Mouse (Mus musculus): ENCODE data around the gene Coro7.

DNA sequence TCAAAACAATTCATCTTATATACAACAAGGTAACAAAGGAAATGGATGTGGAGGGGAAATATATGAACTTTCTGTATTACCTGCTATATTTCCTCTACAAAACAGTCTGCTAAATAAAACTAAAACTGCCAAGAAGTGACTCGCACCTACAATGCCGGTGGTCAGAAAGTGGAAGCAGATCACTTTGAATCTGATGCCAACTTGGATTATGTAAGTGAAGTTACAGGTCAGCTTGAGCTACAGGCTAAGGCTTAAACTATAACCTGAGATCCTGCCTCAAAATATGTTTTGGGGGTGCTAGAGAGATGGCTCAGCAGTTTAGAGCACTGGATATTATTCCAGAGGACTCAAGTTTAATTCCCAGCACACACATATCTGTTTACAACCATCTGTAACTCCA, 13.9 kb downstream of the Coro7 start:
- TF ChIP-seq HCFC1 (IDR thresholded peaks at IDR 0.05; ENCODE audit: borderline replicate concordance, insufficient read depth, low read length) (no peak), ZC3H11A (IDR thresholded peaks at IDR 0.05; ENCODE audit: borderline replicate concordance, low read depth, low read length) (no peak), MAFK (IDR thresholded peaks at IDR 0.05; ENCODE audit: insufficient read depth, low read depth, low read length) (no peak), CHD2 (IDR thresholded peaks at IDR 0.05; ENCODE audit: low read depth, low read length) (no peak)

Data from ES-E14 (cell line).